Mouse (Mus musculus): Measurements from ENCODE around the gene Olfr617.
"Not testable (repeated sequence)": the region's sequence is repeated elsewhere in the genome, so short reads cannot be mapped to it uniquely, and the experiment has no call there.

The Olfr617 gene

GRCm38 (mm10) chr7:103572761-103573160 lies at the start of gene Olfr617:
Olfr617 (plus strand) TSS chr7:103573061.
- DNase-seq: no peak

GRCm38 (mm10) chr7:103542617-103543016 lies 30.2 kb upstream of the Olfr617 start, which contains the start of gene Olfr612:
Olfr612 (minus strand) TSS chr7:103542717.
- not testable (repeated sequence) for DNase-seq

DNA sequence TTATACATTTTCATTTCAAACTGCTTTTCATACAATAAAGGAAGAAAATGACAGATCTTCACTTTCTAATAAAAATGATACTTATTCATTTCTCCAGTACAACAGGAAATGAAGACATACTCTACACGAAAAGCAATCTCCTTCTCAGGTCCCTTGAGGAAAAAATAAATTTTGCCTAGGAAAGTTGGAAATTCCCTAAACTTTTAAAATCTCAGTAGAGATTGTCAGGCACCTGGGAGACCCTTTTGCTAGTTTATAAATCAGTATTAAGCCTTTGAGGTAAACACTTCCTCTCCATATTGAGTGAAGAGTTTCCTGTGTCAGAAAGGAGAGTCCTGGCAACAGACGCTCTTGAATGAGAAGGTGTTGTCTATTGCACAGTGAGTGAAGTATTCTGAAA lies 25.1 kb upstream of the Olfr617 start, which contains the start of gene Olfr613:
Gene Olfr613, plus strand, starts transcription at position 301 of the 400 bp plus-strand sequence.
- no peak for DNase-seq

- DNase-seq: no peak
These were observed 17.1 kb upstream of the Olfr617 start, which contains the start of gene Olfr615 for GRCm38 (mm10) chr7:103555779-103556178. Olfr615 (plus strand) TSS chr7:103556079.

- DNase-seq: no peak
These were observed 3.8 kb upstream of the Olfr617 start, which contains the start of gene Olfr616 for GRCm38 (mm10) chr7:103569043-103569442. Olfr616 (minus strand) TSS chr7:103569143.

- no peak for DNase-seq
These were observed 16.9 kb downstream of the Olfr617 start, which contains the start of gene Olfr618 for GRCm38 (mm10) chr7:103589803-103590202. Olfr618 (plus strand) TSS chr7:103590103.

- no peak for DNase-seq
These were observed 27.4 kb downstream of the Olfr617 start, which contains the start of gene Olfr619 for GRCm38 (mm10) chr7:103600275-103600674. Olfr619 (plus strand) TSS chr7:103600575.

DNA sequence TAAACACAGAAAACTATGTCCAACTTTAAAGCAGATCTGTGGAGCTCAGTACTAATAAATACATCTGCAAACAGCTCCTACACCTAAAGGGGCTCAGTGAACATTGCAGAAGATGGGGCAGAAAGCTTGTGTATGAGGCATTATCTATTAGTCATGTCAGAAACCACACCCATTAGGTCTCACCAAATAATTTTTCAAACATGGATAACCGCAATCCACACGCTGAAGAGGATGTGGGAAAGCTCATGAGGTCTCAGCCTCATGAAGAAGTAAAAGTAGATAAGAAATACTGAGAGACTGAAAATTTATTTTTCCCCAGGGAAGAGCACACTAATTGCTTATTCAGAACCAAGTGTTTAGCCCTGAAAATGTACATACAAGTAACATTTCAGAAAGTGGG lies 34.6 kb downstream of the Olfr617 start:
- DNase-seq: no peak

DNA sequence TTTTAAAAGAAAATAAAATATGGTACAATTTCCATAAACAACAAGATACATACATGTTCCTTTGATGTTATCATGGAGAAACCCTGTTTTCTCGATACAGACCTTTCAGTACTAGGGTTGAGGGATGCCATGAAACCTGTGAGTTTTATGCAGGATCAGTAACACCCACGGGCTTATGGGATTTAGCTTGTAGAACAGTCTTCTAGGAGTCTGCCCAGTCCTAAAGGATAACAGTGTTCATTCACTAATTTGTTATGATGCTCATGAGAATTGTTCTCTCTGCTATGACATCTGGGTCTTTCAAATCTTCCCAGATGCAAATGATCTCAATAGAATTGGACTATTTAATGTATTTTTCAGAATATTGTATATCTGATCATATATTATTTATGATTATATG lies 39.6 kb downstream of the Olfr617 start, which contains the start of gene Olfr620:
Gene Olfr620, minus strand, starts transcription at position 101 of the 400 bp plus-strand sequence.
- DNase-seq: no peak
